Mouse (Mus musculus) limb, embryonic 12.5 days (tissue): Measurements from ENCODE around the gene Cep83. TPM values are rescaled to one million over a fixed set of nuclear protein-coding genes. Genes with fewer than 3 reads are reported as not detected.

ENCODE experiments used
- ATAC-seq: fragments of 200-750 bp; cut with Nextera tagmentation; 2 replicates; pipeline ENCODE4 v1.8.0; 2017; ENCODE audit warnings: low read depth, moderate TSS enrichment; ENCODE audit not compliant: insufficient number of reproducible peaks, insufficient read depth, low FRiP score, low TSS enrichment
- H3K27ac ChIP-seq: fragments of 300-500 bp; sonication (generic); 2 replicates; pipeline ENCODE4 v1.5.1; 2016; ENCODE audit warnings: mild to moderate bottlenecking, moderate library complexity
- H3K27me3 ChIP-seq: fragments of 300-500 bp; sonication (generic); 2 replicates; pipeline ENCODE4 v1.6.1; 2016; ENCODE audit warnings: mild to moderate bottlenecking, moderate library complexity
- H3K36me3 ChIP-seq: fragments of 300-500 bp; sonication (generic); 2 replicates; pipeline ENCODE4 v1.6.1; 2016; ENCODE audit warnings: mild to moderate bottlenecking, moderate library complexity
- H3K4me1 ChIP-seq: fragments of 300-500 bp; sonication (generic); replicated peaks from 2 replicates; pipeline ENCODE4 v1.6.1; 2016
- H3K4me2 ChIP-seq: fragments of 300-500 bp; sonication (generic); 2 replicates; pipeline ENCODE4 v1.6.1; 2016; ENCODE audit warnings: mild to moderate bottlenecking, moderate library complexity
- H3K4me3 ChIP-seq: fragments of 300-500 bp; sonication (generic); replicated peaks from 2 replicates; pipeline ENCODE4 v1.5.1; 2016; ENCODE audit warnings: mild to moderate bottlenecking
- H3K9ac ChIP-seq: fragments of 300-500 bp; sonication (generic); replicated peaks from 2 replicates; pipeline ENCODE4 v1.6.1; 2016; ENCODE audit warnings: mild to moderate bottlenecking, moderate library complexity
- H3K9me3 ChIP-seq: fragments of 300-500 bp; sonication (generic); 2 replicates; pipeline ENCODE4 v1.6.1; 2016; ENCODE audit warnings: mild to moderate bottlenecking, moderate library complexity
- WGBS: fragments of 180-500 bp; shearing (Covaris S2); methylation state at CpG from one replicate; pipeline ENCODE4 v1.1.7; 2016; 5-methylcytosine and 5-hydroxymethylcytosine counted together
- polyA plus RNA-seq: library from polyadenylated mRNA; unstranded; fragments of >200 nt; fragmentation: Nextera tagmentation; extraction: Ambion mirVana; gene quantifications from 2 replicates; pipeline ENCODE4 v1.2.1, GENCODE M21; 2016

Gene Cep83
- polyA plus RNA-seq, 1 experiment from 2014 or later = 23.8 TPM

DNA sequence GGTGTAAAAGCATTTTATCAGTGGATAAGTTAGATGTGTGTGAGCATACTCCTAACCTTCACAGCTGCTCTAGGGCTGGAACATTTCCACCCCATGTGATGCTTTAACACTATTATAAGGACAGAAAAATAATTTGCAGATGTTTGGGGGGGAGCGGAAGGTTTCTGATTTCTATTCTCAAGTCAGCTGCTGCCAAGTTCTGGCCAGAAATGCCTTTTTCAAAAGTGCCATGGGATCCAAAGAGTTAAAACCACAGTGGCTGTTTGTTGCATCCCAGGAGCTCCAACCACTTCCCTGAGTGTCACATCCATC lies 116.4 kb downstream of the Cep83 start:
- no peak for ATAC-seq
- no peak overlapping the region for H3K9ac ChIP-seq
- H3K4me2 ChIP-seq = no peak overlapping the region
- no peaks in the 10 kb centered on the region; the same call in 1 of the 2 replicates for H3K4me1 ChIP-seq
- H3K4me3 ChIP-seq = no peak overlapping the region
- 84% methylated on average over 1 of the region's 1 CpGs for WGBS
- H3K9me3 ChIP-seq = no peaks in the 10 kb centered on the region
- 0 out of 2 replicates have a peak, but pooled peaks cover 4% of the 10 kb centered on the region for H3K27me3 ChIP-seq
- no peaks in the 10 kb centered on the region for H3K36me3 ChIP-seq
- no peak overlapping the region for H3K27ac ChIP-seq

DNA sequence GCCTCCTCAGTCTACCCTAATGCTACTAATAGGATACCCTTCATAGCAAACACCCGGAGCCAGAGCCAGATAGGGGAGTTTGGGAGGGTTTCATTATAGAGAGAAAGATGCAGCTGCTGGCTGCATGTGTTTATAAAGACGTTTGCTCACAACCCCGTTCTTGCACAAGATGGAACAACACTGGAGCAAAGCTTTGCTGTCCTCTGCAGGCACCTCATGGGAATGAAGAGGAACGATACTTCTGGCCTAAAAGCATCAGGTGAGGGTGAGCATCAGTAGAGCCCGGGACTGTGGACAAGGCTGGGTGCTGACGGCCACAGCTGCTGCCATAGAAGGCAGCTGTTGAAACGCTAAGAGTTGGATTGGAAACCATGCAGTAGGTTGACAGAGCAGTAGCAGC lies 118.9 kb downstream of the Cep83 start:
- H3K27me3 ChIP-seq = 0 out of 2 replicates have a peak, but pooled peaks cover 5% of the 10 kb centered on the region
- H3K9ac ChIP-seq = no peak overlapping the region
- no peak overlapping the region for H3K27ac ChIP-seq
- no peaks in the 10 kb centered on the region for H3K36me3 ChIP-seq
- H3K4me3 ChIP-seq = no peak overlapping the region
- ATAC-seq = no peak
- no peak overlapping the region for H3K4me2 ChIP-seq
- WGBS = 78% methylated on average over 7 of the region's 7 CpGs
- H3K9me3 ChIP-seq = no peaks in the 10 kb centered on the region
- no peaks in the 10 kb centered on the region; the same call in 1 of the 2 replicates for H3K4me1 ChIP-seq

DNA sequence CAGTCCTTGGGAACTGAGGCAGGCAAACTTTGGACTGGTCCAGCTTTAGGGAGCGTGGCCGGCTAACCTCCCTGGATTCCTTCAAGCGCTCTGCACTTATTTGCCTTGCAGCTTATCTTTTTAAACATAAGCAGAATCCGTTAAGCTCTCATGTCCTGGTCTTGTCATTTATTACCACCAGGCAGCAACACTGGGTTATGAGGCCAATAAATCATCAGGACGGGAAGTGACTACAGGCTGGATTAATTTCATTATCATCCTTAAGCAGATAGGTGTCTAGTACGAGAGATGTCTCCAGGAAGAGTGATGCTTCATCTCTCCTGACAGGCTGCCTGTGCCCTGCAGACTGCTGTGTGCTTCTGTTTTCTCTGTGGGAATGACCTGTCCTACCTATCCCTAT lies 119.8 kb downstream of the Cep83 start:
- ATAC-seq = no peak
- Histone ChIP-seq H3K27me3 (0 out of 2 replicates have a peak, but pooled peaks cover 10% of the 10 kb centered on the region), H3K4me1 (no peaks in the 10 kb centered on the region; the same call in 1 of the 2 replicates), H3K9me3 (no peaks in the 10 kb centered on the region), H3K9ac (no peak overlapping the region), H3K27ac (no peak overlapping the region), H3K4me3 (no peak overlapping the region), H3K36me3 (no peaks in the 10 kb centered on the region), H3K4me2 (no peak overlapping the region)
- WGBS = 39% methylated on average over 6 of the region's 6 CpGs

DNA sequence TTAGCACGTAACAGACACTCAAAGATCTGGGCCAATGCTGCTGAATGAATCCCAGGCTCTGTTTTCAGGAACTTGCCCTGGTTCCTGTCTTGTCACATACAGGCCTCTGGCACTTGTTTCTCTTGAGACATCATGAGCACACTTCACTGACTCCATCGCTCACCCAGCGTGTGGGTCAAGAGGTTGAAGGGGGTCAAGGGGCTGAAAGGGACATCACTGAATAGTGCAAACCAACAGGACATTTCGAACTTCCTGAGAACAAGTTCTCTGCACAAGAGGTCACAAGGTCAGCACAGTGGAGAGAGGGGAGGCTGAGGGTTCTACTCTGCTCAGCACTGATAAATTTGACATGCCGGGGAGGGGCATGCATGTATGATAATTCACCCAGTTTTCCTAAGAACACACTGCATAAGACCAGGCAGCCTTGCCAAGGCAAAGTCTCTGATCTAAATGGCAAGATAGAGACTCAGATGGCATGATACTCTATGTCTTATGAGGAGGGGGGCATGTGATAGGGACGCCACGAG lies 121.6 kb downstream of the Cep83 start:
- Histone ChIP-seq H3K27me3 (0 out of 2 replicates have a peak, but pooled peaks cover 10% of the 10 kb centered on the region), H3K4me3 (no peak overlapping the region), H3K4me2 (no peak overlapping the region), H3K4me1 (peaks cover 4% of the 10 kb centered on the region; the same call in 1 of the 2 replicates), H3K9me3 (no peaks in the 10 kb centered on the region), H3K9ac (no peak overlapping the region), H3K27ac (no peak overlapping the region), H3K36me3 (no peaks in the 10 kb centered on the region)
- ATAC-seq = no peak
- 78% methylated on average over 7 of the region's 7 CpGs for WGBS

DNA sequence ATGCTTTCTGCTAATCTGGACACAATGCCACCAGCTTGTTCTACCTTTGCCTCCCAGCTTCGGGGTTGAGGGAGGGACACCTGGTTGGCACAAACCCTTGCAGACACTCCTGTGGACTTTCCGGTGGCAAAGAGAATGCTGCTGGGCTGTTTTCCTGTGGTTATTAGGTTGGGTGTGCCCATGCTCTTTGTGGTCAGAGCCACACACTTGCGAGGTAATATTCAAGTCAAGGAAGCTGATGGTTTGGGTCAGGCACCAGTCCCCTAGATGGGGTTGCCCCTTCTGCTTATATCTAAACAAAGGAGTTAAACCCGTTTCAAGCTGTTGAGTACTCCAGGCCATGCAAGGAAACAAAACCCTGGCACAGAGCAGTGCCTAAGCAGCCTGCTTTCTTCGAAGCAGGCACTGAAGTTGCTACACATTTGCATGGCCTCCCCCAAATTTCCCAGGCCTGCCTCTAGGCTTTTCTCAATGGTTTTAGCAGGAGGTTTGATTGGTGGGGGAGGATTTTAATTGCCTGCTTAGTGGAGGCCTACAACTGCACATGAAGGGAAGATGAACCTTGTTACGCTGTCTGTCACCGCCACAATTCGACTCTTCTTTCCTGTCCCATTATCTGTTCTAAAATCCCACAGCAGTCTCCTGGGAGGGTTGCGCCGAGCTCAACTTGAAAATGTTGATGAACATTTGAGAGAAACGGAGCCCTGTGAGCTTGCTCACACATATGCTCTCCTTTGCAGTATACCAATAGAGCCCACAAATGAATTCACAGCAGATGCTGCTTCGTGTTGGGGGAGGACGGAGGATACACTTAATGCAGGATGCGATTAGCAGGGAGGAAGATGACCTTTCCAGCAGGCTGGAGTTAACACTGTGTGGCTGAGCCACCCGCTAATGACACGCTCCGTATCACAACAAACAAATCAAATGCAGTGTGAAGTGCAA lies 123.7 kb downstream of the Cep83 start:
- Histone ChIP-seq H3K9me3 (no peaks in the 10 kb centered on the region), H3K4me1 (peaks cover 15% of the 10 kb centered on the region), H3K9ac (no peak overlapping the region), H3K27me3 (0 out of 2 replicates have a peak, but pooled peaks cover 10% of the 10 kb centered on the region), H3K36me3 (no peaks in the 10 kb centered on the region), H3K4me2 (no peak overlapping the region), H3K27ac (no peak overlapping the region), H3K4me3 (no peak overlapping the region)
- ATAC-seq = no peak
- WGBS = 63% methylated on average over 17 of the region's 17 CpGs

DNA sequence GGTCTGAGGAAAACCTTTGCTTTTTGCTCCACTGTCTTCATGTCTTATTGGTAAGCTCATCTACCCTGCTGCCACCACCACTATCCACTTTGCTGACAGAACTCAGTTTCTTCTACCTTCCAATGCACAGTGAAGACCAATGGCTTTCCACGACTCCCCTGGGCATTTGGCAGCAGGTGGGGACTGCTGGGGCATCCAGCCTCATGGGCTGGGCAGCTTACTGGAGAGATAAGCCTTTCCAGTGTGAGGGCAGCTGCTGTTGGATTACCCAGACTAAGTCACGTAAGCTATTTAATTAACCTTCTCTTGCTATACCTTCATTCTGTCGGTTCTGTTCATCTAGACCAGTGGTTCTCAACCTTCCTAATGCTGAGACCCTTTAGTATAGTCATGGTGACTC lies 129.7 kb downstream of the Cep83 start:
- WGBS = 89% methylated on average over 3 of the region's 3 CpGs
- Histone ChIP-seq H3K27me3 (no peaks in the 10 kb centered on the region), H3K4me3 (no peak overlapping the region), H3K27ac (no peak overlapping the region), H3K4me1 (peaks cover 20% of the 10 kb centered on the region), H3K9me3 (no peaks in the 10 kb centered on the region), H3K9ac (no peak overlapping the region), H3K4me2 (no peak overlapping the region), H3K36me3 (no peaks in the 10 kb centered on the region)
- ATAC-seq = no peak

DNA sequence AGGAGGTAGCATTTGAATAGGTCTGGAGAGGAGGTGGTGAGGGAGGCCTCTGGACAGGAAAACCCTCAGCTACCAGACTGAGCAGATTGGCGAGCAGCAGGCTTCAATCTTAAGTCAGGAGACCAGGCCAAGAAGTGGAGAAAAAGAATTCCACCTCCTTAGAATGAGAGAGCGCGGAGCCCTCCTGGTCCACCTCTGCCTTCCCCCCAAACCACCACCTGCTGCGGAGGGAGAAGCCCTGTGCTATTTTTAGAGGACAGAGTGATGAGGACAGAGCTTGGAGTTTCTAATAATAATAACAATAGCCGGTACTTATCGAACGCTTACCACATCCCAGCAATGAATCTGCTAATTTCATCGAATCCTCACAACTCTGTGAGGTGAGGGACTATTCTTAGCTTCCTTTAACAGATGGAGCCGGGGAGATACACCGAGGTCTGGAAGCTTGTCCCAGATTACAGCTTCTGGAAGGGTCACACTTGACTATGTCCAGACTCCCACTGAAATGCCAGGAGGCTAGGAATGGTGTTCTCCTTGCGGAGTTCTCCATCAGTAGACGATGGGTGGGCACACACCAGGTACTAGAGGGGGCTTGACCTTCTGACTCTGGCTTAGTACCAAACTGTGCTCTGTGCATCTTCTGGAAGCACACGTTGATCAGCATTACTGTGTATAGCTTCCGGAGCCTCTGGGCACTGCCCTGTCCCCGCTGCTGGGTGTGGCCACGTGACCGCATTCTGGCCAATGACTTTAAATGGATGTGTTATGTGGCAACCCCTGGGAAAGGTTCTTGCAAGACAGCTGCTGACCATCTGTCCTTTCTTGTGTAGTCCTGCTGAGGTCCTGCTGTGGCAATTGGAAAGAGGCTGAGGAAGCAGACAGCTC lies 130.6 kb downstream of the Cep83 start:
- Histone ChIP-seq H3K27me3 (no peaks in the 10 kb centered on the region), H3K9ac (no peak overlapping the region), H3K9me3 (no peaks in the 10 kb centered on the region), H3K4me3 (no peak overlapping the region), H3K36me3 (no peaks in the 10 kb centered on the region), H3K4me1 (peaks cover 25% of the 10 kb centered on the region), H3K4me2 (no peak overlapping the region), H3K27ac (no peak overlapping the region)
- no peak for ATAC-seq
- 80% methylated on average over 17 of the region's 17 CpGs for whole genome bisulfite sequencing

DNA sequence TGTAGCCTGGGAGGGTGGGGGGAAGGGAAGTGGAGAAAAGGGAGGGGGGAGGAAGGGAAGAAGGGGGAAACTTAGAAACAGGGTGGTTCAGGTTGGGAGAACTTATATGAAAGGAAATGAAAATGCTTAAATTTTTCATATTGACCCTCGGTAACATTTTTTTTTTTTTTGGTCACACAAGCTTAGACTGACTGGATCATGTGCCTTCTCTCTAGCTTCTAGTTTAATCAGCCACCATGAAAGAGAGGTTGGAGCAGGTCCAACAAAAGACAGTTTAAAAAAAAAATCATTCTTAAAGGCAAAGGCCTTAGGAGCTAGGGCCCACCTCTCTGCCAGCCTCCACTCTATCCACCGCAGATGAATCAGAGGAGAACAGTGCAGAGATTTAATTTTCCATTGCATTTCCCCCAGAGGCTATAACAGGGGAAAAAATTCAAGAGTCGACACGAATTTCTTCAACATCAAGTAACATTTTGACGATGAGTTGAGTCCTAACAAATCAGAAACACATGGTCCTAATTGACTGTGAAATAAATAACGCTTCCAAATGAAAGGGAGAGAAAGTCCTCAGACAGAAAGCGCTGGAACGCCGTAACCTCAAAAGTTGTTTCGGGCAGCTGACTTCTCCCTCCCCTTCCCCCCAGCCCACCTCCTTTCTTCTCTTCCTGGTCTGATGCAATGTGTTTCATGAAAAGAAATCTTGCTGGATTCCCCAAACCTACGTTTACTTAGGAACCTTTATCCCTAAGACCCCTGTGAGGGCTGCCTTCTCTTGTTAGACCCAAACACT lies 135.7 kb downstream of the Cep83 start:
- 13% methylated on average over 11 of the region's 11 CpGs for WGBS
- Histone ChIP-seq H3K4me3 (no peak overlapping the region), H3K27ac (peak overlapping the region; percentile 82), H3K9ac (0 out of 2 replicates have a peak overlapping the region, but pooled peaks have one; percentile 4), H3K4me1 (peaks cover 39% of the 10 kb centered on the region), H3K9me3 (no peaks in the 10 kb centered on the region), H3K36me3 (no peaks in the 10 kb centered on the region), H3K4me2 (peak overlapping the region; percentile 37), H3K27me3 (no peaks in the 10 kb centered on the region)
- peak; percentile 72 for ATAC-seq

DNA sequence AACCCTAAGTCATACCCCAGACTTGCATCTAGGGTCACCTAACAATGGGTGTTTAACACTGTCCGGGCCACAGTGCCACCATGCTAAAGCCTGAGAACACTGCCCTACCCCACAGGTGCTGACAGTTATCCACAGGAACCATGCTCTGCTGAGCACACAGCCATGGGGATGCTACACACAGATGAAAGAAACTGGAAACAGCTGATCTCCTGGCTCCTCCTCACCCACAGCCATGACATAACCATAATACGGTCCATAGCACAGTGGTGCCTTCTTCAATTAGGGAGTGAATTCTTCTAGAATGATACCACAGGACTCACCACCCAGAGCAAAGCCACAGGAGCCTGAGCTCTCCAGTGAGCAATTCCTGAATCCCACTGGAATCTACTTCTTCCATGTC lies 137.5 kb downstream of the Cep83 start:
- WGBS = 90% methylated on average over 2 of the region's 2 CpGs
- Histone ChIP-seq H3K9ac (no peak overlapping the region), H3K36me3 (no peaks in the 10 kb centered on the region), H3K4me2 (no peak overlapping the region), H3K4me3 (no peak overlapping the region), H3K4me1 (peaks cover 43% of the 10 kb centered on the region), H3K9me3 (no peaks in the 10 kb centered on the region), H3K27ac (no peak overlapping the region), H3K27me3 (no peaks in the 10 kb centered on the region)
- no peak for ATAC-seq

DNA sequence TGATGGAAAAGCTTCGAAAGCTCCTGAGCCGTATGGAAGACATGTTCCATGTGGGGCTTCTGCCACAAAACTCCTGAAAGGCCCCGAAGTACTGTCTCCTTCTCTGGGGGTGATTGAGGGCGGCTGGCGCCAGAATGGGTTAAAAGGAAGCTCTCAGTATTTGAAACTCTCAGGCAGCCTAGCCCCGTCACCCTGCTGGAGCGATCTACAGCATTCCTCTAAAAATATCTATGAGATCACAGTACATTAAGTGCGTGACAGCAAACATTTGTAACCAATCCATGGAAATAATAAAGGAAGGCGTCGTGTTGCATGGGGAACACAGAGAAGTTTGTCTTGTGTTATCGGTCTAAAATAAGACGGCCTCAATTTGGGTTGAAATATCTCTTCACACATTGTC lies 138.0 kb downstream of the Cep83 start:
- 79% methylated on average over 12 of the region's 12 CpGs for WGBS
- Histone ChIP-seq H3K9ac (no peak overlapping the region), H3K27me3 (no peaks in the 10 kb centered on the region), H3K9me3 (no peaks in the 10 kb centered on the region), H3K36me3 (no peaks in the 10 kb centered on the region), H3K4me3 (no peak overlapping the region), H3K4me1 (peaks cover 43% of the 10 kb centered on the region), H3K4me2 (no peak overlapping the region), H3K27ac (no peak overlapping the region)
- ATAC-seq = no peak
